Mouse (Mus musculus) erythroblast, embryonic 14.5 days (primary cell): ENCODE measurements at regions not wholly inside any gene's neighbourhood (a gene's known extent, or its start where the extent isn't known, plus 50 kb on each side); places are given as distances from the start of the nearest gene placed in this dataset.

ENCODE experiments used
- H3K27me3 ChIP-seq: 2 replicates; pipeline ENCODE4 v1.6.1; 2012; ENCODE audit warnings: inconsistent platforms; ENCODE audit not compliant: control insufficient read depth
- H3K36me3 ChIP-seq: 2 replicates; pipeline ENCODE4 v1.6.1; 2012; ENCODE audit warnings: mild to moderate bottlenecking, inconsistent platforms; ENCODE audit not compliant: control insufficient read depth
- H3K4me1 ChIP-seq: 2 replicates; pipeline ENCODE4 v1.6.1; 2012; ENCODE audit warnings: inconsistent platforms; ENCODE audit not compliant: control insufficient read depth
- H3K4me3 ChIP-seq: replicated peaks from 2 replicates; pipeline ENCODE3; 2012; ENCODE audit warnings: moderate library complexity, mild to moderate bottlenecking, inconsistent platforms
- H3K9me3 ChIP-seq: 2 replicates; pipeline ENCODE4 v1.6.1; 2012; ENCODE audit warnings: low read length, inconsistent platforms, mixed read lengths; ENCODE audit not compliant: control insufficient read depth
- GATA1 ChIP-seq: IDR thresholded peaks from 2 replicates; pipeline ENCODE4 v1.6.1; 2012; ENCODE audit warnings: low read length, inconsistent platforms, mixed read lengths
- TAL1 ChIP-seq: IDR thresholded peaks from 3 replicates; pipeline ENCODE4 v1.6.1; 2012; ENCODE audit warnings: low read length, inconsistent platforms, mixed read lengths

DNA sequence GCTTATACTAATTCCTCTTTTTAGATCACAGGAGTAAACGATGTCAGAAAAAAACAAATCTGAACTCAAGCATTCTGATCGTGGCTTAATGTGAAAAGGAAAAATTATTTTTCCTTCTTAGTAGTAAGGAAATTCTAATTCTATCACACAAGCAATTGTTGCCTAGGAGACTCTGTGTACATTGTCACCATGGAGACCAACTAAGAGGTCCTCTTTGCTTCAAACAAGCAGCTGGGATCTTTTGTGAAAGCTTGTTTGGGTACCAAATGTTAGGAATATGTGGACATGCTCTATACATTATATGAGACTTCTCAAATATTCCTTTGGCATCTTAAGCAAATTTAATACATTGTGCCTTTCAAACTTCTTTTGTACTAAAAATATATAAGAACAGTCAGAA, 345.9 kb upstream of the Atp10a start:
- no peaks in the 10 kb centered on the region for H3K27me3 ChIP-seq
- H3K9me3 ChIP-seq: no peaks in the 10 kb centered on the region; the same call in 1 of the 2 replicates
- no peaks in the 10 kb centered on the region for H3K4me1 ChIP-seq
- H3K4me3 ChIP-seq: no peak overlapping the region
- no peaks in the 10 kb centered on the region for H3K36me3 ChIP-seq
- no peak for TF ChIP-seq GATA1
- TF ChIP-seq TAL1: no peak

DNA sequence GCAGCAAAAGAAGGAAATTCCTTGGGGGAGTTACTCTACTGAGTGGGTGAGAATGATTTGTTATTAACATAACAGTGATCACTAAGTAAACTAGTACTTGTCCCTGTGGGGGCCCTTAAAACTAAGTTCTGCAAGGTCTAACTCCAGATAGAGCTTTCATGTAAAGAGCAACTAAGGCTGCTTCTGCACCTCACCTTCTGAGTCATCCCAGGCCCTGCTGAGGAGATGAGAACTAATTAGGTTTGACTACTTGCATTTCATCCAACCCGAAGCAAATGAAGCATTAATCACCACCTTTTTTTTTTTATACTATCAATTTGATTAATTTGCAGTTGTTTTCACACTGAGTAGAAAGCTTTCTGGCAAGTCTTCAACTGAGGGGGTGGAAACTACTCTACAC, 333.6 kb upstream of the Atp10a start:
- H3K4me1 ChIP-seq: no peaks in the 10 kb centered on the region
- no peaks in the 10 kb centered on the region; the same call in 1 of the 2 replicates for H3K9me3 ChIP-seq
- H3K36me3 ChIP-seq: no peaks in the 10 kb centered on the region
- H3K4me3 ChIP-seq: no peak overlapping the region
- H3K27me3 ChIP-seq: no peaks in the 10 kb centered on the region
- no peak for TF ChIP-seq TAL1

GRCm38 (mm10) chr7:58367384-58367783, 288.6 kb upstream of the Atp10a start:
- Histone ChIP-seq H3K9me3 (no peaks in the 10 kb centered on the region; the same call in 1 of the 2 replicates), H3K36me3 (no peaks in the 10 kb centered on the region), H3K4me1 (no peaks in the 10 kb centered on the region), H3K4me3 (no peak overlapping the region), H3K27me3 (no peaks in the 10 kb centered on the region)
- TF ChIP-seq TAL1 (no peak), GATA1 (no peak)

- Histone ChIP-seq H3K4me1 (no peaks in the 10 kb centered on the region), H3K4me3 (no peak overlapping the region), H3K27me3 (no peaks in the 10 kb centered on the region), H3K9me3 (no peaks in the 10 kb centered on the region), H3K36me3 (no peaks in the 10 kb centered on the region)
- no peak for TF ChIP-seq TAL1
- TF ChIP-seq GATA1: no peak
Measured at GRCm38 (mm10) chr7:58383401-58383800, 272.6 kb upstream of the Atp10a start.

DNA sequence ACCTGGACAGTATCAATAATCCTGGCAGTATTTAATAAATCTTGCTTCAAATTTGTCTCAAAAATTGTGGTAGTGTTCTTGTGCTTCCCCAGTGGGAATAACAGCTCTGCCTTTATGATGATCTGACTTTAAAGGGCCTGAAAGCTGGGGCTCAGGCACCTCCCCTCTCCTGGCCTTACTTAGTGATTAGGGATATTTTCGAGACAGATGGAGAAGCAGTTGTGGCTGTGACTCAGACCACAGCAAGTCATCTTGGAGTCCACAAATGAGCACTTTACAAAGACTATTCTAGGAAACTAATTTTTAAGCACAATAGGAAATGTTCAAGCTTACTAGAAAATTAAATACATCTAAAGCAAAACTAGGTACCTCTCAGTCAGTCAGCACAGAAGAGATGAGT, 267.6 kb upstream of the Atp10a start:
- no peak for TF ChIP-seq TAL1
- TF ChIP-seq GATA1: no peak
- no peak overlapping the region for H3K4me3 ChIP-seq
- H3K9me3 ChIP-seq: no peaks in the 10 kb centered on the region
- no peaks in the 10 kb centered on the region for H3K4me1 ChIP-seq
- H3K27me3 ChIP-seq: no peaks in the 10 kb centered on the region
- H3K36me3 ChIP-seq: no peaks in the 10 kb centered on the region

- TF ChIP-seq TAL1 (no peak), GATA1 (no peak)
- no peaks in the 10 kb centered on the region for H3K4me1 ChIP-seq
- H3K36me3 ChIP-seq: no peaks in the 10 kb centered on the region
- no peaks in the 10 kb centered on the region for H3K9me3 ChIP-seq
- H3K27me3 ChIP-seq: no peaks in the 10 kb centered on the region
- no peak overlapping the region for H3K4me3 ChIP-seq
Measured at GRCm38 (mm10) chr7:58392391-58393115, 263.4 kb upstream of the Atp10a start.

DNA sequence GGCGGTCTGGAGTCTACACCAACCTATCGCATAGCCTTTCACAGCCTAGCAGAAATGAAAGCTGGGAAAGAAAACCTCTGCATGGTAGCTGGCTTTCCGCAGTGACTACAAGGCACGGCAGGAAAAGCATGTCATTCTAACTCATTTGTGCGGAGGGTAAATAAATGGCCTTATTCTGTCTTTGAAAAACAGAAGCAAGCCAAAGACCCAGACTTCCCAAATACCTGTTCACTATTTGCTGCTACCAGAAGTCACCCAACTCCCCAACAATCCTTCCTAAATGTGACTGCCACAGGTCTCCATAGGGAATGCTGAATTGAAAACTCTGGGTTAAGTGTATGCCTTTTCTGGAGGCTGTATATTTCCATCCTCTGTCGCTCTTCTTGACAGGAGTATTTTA, 258.0 kb upstream of the Atp10a start:
- TF ChIP-seq TAL1: no peak
- no peak for TF ChIP-seq GATA1
- Histone ChIP-seq H3K4me1 (peaks cover 15% of the 10 kb centered on the region), H3K9me3 (no peaks in the 10 kb centered on the region), H3K36me3 (no peaks in the 10 kb centered on the region), H3K4me3 (no peak overlapping the region), H3K27me3 (no peaks in the 10 kb centered on the region)

- Histone ChIP-seq H3K27me3 (no peaks in the 10 kb centered on the region), H3K4me3 (peak overlapping the region; percentile 61)
- TF ChIP-seq GATA1 (no peak), TAL1 (no peak)
Measured at GRCm38 (mm10) chr7:58398558-58399144, 257.3 kb upstream of the Atp10a start.

DNA sequence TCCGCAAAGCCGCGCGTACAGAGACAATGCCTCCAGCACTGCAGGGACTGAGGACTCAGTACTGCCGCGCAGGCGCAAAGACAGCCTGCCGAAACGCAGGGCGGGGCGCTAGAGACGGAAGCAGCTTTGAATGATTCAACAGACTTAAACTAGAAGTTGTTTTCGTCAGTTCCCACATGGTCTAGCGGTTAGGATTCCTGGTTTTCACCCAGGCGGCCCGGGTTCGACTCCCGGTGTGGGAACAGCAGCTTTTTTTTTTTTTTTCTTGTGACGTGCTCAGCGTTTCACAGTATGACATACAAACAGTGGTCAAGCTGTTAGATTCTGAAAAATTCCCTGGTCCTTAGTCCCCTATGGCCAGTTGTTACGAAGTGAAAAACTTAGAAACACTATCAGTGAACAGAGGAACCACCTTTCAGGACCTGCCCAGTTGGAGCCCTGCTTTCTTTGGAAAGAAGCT, 256.8 kb upstream of the Atp10a start:
- Histone ChIP-seq H3K9me3 (no peaks in the 10 kb centered on the region), H3K4me1 (peaks cover 15% of the 10 kb centered on the region), H3K27me3 (no peaks in the 10 kb centered on the region), H3K36me3 (no peaks in the 10 kb centered on the region), H3K4me3 (peak overlapping the region; percentile 61)
- TF ChIP-seq GATA1: no peak

More at GRCm38 (mm10) chr7:58398558-58399144, 257.3 kb upstream of the Atp10a start:
- H3K9me3 ChIP-seq: no peaks in the 10 kb centered on the region
- H3K4me1 ChIP-seq: peaks cover 15% of the 10 kb centered on the region
- H3K36me3 ChIP-seq: no peaks in the 10 kb centered on the region
